Mouse (Mus musculus) olfactory bulb, adult 2 months (tissue): ENCODE data around the gene Sept8.

Experiments used
- CTCF ChIP-seq: fragments of 200-500 bp; IDR thresholded peaks from 2 replicates; pipeline ENCODE4 v1.5.1; 2012; ENCODE audit warnings: low read depth, mild to moderate bottlenecking, low read length, moderate library complexity; ENCODE audit not compliant: insufficient read depth
- POLR2A ChIP-seq: fragments of 200-500 bp; IDR thresholded peaks from 2 replicates; pipeline ENCODE4 v1.6.1; 2012; ENCODE audit warnings: mild to moderate bottlenecking, low read depth, low read length, moderate library complexity; ENCODE audit not compliant: insufficient read depth

DNA sequence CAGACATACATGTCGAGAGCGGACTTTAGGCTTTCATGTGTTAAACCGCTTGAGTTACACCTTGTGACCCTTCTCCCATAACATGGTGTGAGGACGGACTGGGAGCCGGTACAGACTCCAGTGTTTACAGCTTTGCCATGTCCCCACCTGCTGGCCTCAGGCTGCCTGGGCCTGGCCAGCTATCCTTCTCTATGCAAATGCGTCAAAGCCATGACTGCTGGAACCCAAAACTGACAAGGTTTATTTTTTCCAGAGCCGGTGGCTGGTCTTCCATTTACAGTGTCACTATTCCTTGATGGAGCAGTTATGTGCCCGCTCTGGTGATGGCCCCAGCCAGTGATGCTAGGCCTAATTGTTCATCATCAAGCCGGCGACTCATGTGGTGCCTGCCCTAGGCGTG lies 22.2 kb downstream of the Sept8 start:
- no peak for TF ChIP-seq CTCF
- no peak for TF ChIP-seq POLR2A
